Mouse (Mus musculus) adrenal gland, adult 2 months (tissue): ENCODE measurements around the gene Ogfod2. TPM values are rescaled to one million over a fixed set of nuclear protein-coding genes. Genes with fewer than 3 reads are reported as not detected.

Source experiments
- DNase-seq: peaks from one replicate; pipeline ENCODE4 v3.0.0; 2021
- long read RNA-seq: library from polyadenylated mRNA; stranded (forward); transcript quantifications from one replicate; pipeline ENCODE4 v2.0.0, GENCODE M21; 2021
- polyA plus RNA-seq: library from polyadenylated mRNA; depleted of rRNA; stranded (reverse); fragments of >200 nt; gene quantifications from 2 replicates; pipeline ENCODE4 v1.2.3, GENCODE M21; 2012; rRNA removed
- total RNA-seq, 2 experiments: library from RNA; stranded (reverse); gene quantifications; 2 replicates each; pipeline ENCODE4 v1.2.3; 2021

The Ogfod2 gene
- total RNA-seq (10 to 100 TPM; 28.9 to 49.2 TPM), polyA plus RNA-seq (177 and 230 TPM in 2 replicates)
- long read RNA-seq, transcript Ogfod2-202 (7 exons, 1,474 nt), result minor isoform, 18 of 90 reads
- long read RNA-seq, transcript Ogfod2-201 (7 exons, 1,596 nt), result major isoform, 45 of 90 reads
- long read RNA-seq, transcript Ogfod2-209 (6 exons, 818 nt), result minor isoform, 8 of 90 reads
- long read RNA-seq, partial matches to known transcripts, result 4 of 90 reads
- long read RNA-seq, other reads (novel, unspliced or antisense), result 12 of 90 reads

GRCm38 (mm10) chr5:124111742-124112497 lies at the start of gene Ogfod2:
Gene Ogfod2 (plus strand): TSS chr5:124112297.
- peak; percentile 96 for DNase-seq

GRCm38 (mm10) chr5:124069657-124070056 lies 42.4 kb upstream of the Ogfod2 start:
- no peak for DNase-seq

GRCm38 (mm10) chr5:124073682-124074081 lies 38.4 kb upstream of the Ogfod2 start:
- no peak for DNase-seq

GRCm38 (mm10) chr5:124074845-124075307 lies 37.2 kb upstream of the Ogfod2 start:
- peak; percentile 66 for DNase-seq

- no peak for DNase-seq
Measured at GRCm38 (mm10) chr5:124075716-124076115, 36.4 kb upstream of the Ogfod2 start.

- no peak for DNase-seq
Measured at GRCm38 (mm10) chr5:124076559-124076958, 35.5 kb upstream of the Ogfod2 start.

GRCm38 (mm10) chr5:124077241-124077640 lies 34.9 kb upstream of the Ogfod2 start:
- DNase-seq, result no peak

- DNase-seq, result no peak
Measured at GRCm38 (mm10) chr5:124077856-124078460, 34.1 kb upstream of the Ogfod2 start.

GRCm38 (mm10) chr5:124078794-124079416 lies 33.2 kb upstream of the Ogfod2 start:
- DNase-seq, result no peak

- no peak for DNase-seq
Measured at GRCm38 (mm10) chr5:124079880-124080279, 32.2 kb upstream of the Ogfod2 start.

GRCm38 (mm10) chr5:124082447-124082846 lies 29.6 kb upstream of the Ogfod2 start:
- DNase-seq, result no peak

GRCm38 (mm10) chr5:124082941-124083688 lies 29.0 kb upstream of the Ogfod2 start:
- no peak for DNase-seq

- DNase-seq, result no peak
Measured at GRCm38 (mm10) chr5:124083850-124084587, 28.1 kb upstream of the Ogfod2 start.

GRCm38 (mm10) chr5:124084588-124085173 lies 27.4 kb upstream of the Ogfod2 start:
- DNase-seq, result peak; percentile 85

- no peak for DNase-seq
Measured at GRCm38 (mm10) chr5:124085513-124085912, 26.6 kb upstream of the Ogfod2 start.

- DNase-seq, result peak; percentile 76
Measured at GRCm38 (mm10) chr5:124086876-124087275, 25.2 kb upstream of the Ogfod2 start.

GRCm38 (mm10) chr5:124089868-124090267 lies 22.2 kb upstream of the Ogfod2 start:
- no peak for DNase-seq

- DNase-seq, result no peak
Measured at GRCm38 (mm10) chr5:124091951-124092406, 20.1 kb upstream of the Ogfod2 start.

GRCm38 (mm10) chr5:124093120-124093794 lies 18.8 kb upstream of the Ogfod2 start:
- DNase-seq, result peak; percentile 70
